Mouse (Mus musculus) heart, embryonic 14.5 days (tissue): ENCODE measurements at regions not wholly inside any gene's neighbourhood (a gene's known extent, or its start where the extent isn't known, plus 50 kb on each side); places are given as distances from the start of the nearest gene placed in this dataset.
"Not testable (repeated sequence)": the region's sequence is repeated elsewhere in the genome, so short reads cannot be mapped to it uniquely, and the experiment has no call there.

Experiments
- ATAC-seq: fragments of 200-750 bp; cut with Nextera tagmentation; 2 replicates; pipeline ENCODE4 v1.8.0; 2017; ENCODE audit warnings: low read depth, moderate TSS enrichment; ENCODE audit not compliant: insufficient number of reproducible peaks, insufficient read depth, low FRiP score
- H3K27ac ChIP-seq, 2 experiments: fragments of 200-500 bp in 1 of 2; fragments of 300-500 bp in 1 of 2; sonication (generic) in 1 of 2; replicated peaks in 1 of 2; 2 replicates each; pipeline ENCODE4 v1.5.1; 2012 to 2014; ENCODE audit warnings: low read depth in 2 of 2, low read length in 2 of 2, control low read depth in 1 of 2, mild to moderate bottlenecking in 1 of 2, mixed read lengths in 1 of 2; ENCODE audit not compliant: control insufficient read depth in 1 of 2, insufficient read depth in 1 of 2
- H3K27me3 ChIP-seq: fragments of 300-500 bp; sonication (generic); 2 replicates; pipeline ENCODE4 v1.6.1; 2014; ENCODE audit warnings: mild to moderate bottlenecking, low read length, control low read depth; ENCODE audit not compliant: control insufficient read depth, insufficient read depth
- H3K36me3 ChIP-seq: fragments of 300-500 bp; sonication (generic); 2 replicates; pipeline ENCODE4 v1.6.1; 2014; ENCODE audit warnings: mild to moderate bottlenecking, control low read depth, low read length, mixed read lengths; ENCODE audit not compliant: control insufficient read depth, insufficient read depth
- H3K4me1 ChIP-seq, 2 experiments: fragments of 200-500 bp in 1 of 2; fragments of 300-500 bp in 1 of 2; sonication (generic) in 1 of 2; 2 replicates each; pipeline ENCODE4 v1.6.1; 2012 to 2014; ENCODE audit warnings: low read length in 2 of 2, control low read depth in 1 of 2, mixed read lengths in 1 of 2; ENCODE audit not compliant: control insufficient read depth in 2 of 2, insufficient read depth in 2 of 2
- H3K4me2 ChIP-seq: fragments of 300-500 bp; sonication (generic); 2 replicates; pipeline ENCODE4 v1.6.1; 2014; ENCODE audit warnings: mild to moderate bottlenecking, low read length
- H3K4me3 ChIP-seq, 2 experiments: fragments of 200-500 bp in 1 of 2; fragments of 300-500 bp in 1 of 2; sonication (generic) in 1 of 2; 2 replicates each; pipeline ENCODE4 v1.5.1; 2012 to 2014; ENCODE audit warnings: low read length in 2 of 2, mild to moderate bottlenecking in 2 of 2, control low read depth in 1 of 2, low read depth in 1 of 2, moderate library complexity in 1 of 2; ENCODE audit not compliant: control insufficient read depth in 1 of 2, insufficient read depth in 1 of 2
- H3K9ac ChIP-seq: fragments of 300-500 bp; sonication (generic); 2 replicates; pipeline ENCODE4 v1.6.1; 2014; ENCODE audit warnings: mild to moderate bottlenecking, low read length
- H3K9me3 ChIP-seq: fragments of 300-500 bp; sonication (generic); 2 replicates; pipeline ENCODE4 v1.6.1; 2016; ENCODE audit warnings: low read length, control low read depth; ENCODE audit not compliant: control insufficient read depth
- WGBS: fragments of 180-500 bp; shearing (Covaris S2); extraction: QIAGEN DNeasy Blood & Tissue Kit; methylation state at CpG from one replicate; pipeline ENCODE4 v1.1.7; 2014; 5-methylcytosine and 5-hydroxymethylcytosine counted together

DNA sequence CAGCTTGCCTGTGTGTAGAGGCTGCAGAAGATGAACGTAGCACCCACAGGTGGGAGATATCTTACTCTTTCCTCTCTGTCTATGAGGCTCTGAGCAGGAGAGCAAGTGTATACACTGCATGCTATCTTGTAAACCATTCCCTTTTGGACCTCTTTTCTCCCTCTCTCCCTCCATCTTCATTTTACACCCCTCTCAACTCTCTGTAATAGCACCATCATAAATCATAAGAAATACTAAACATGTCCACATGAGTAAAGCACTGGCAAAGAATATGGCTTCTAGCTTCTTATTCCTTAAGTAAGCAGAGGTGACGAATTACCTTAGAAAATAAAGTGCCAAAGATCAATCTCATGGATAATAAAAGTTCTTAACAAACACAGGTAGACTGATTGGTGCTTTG lies 1724.3 kb upstream of the 5930422O12Rik start:
- H3K4me2 ChIP-seq = no peak overlapping the region
- no peaks in the 10 kb centered on the region for H3K27me3 ChIP-seq
- H3K27ac ChIP-seq = no peak overlapping the region
- no peaks in the 10 kb centered on the region for H3K36me3 ChIP-seq
- no peaks in the 10 kb centered on the region for H3K9me3 ChIP-seq
- no peak overlapping the region for H3K9ac ChIP-seq
- no peaks in the 10 kb centered on the region for H3K4me1 ChIP-seq
- H3K4me3 ChIP-seq = no peak overlapping the region
- ATAC-seq = no peak
- 74% methylated on average over 2 of the region's 2 CpGs for WGBS

DNA sequence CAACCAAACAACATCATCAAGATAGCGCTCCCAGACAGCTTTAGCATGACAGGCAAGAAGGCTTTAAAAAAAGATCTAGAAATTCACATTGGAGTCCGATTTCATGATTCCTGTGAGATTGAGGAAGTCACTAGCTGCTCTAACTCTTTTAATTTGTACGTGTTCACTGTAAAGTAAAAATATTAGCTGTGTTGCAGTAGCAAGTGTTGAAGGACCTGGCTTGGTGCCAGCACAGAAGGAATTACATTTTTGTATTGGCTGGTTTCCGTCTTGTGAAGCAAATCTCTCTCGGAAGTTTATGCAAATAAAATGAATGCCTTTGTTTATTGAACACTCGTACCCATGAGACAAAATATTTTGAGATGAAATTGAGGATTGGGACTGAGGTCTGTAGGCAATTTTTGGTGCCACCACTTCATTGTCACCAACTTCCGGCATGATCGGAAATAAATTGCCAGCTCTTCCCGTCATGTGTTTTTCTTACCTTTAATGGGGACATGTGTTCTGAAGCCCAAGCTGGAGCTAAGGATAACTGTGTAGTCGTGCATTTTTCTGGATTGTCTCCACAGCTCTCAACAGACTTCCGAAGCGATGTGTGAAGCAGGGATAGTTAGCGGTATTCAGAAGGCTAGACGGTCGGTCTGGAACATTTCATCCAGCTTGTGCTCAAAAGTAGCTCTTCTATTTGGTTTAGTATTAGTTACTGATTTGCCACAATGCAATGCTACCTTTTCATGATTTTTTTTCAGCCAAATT lies 1715.0 kb upstream of the 5930422O12Rik start:
- H3K27ac ChIP-seq = no peak overlapping the region
- no peaks in the 10 kb centered on the region for H3K36me3 ChIP-seq
- H3K27me3 ChIP-seq = no peaks in the 10 kb centered on the region
- no peaks in the 10 kb centered on the region for H3K9me3 ChIP-seq
- WGBS = 76% methylated on average over 15 of the region's 15 CpGs
- no peak for ATAC-seq
- no peak overlapping the region for H3K9ac ChIP-seq
- no peak overlapping the region for H3K4me2 ChIP-seq
- no peak overlapping the region for H3K4me3 ChIP-seq
- no peaks in the 10 kb centered on the region for H3K4me1 ChIP-seq

DNA sequence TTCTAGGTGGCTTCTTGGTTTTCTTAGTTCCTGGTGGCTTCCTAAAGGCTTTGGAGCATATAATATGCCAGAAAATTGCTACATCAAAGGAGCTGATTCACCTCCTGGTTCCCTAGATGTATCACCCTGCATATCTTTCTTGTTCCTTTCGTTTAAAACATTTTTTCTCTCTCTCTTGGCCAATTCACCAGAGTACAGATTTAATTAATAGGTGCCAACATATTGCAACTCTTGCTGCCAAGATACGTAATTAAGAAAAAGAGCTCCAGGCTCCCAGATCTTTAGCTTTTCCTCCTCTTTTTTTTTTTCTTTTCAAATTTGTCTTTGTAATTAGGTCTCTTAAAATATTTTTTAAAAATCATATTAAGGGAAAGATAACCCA lies 1714.4 kb upstream of the 5930422O12Rik start:
- 76% methylated on average over 2 of the region's 2 CpGs for WGBS
- no peaks in the 10 kb centered on the region for H3K9me3 ChIP-seq
- H3K4me2 ChIP-seq = no peak overlapping the region

DNA sequence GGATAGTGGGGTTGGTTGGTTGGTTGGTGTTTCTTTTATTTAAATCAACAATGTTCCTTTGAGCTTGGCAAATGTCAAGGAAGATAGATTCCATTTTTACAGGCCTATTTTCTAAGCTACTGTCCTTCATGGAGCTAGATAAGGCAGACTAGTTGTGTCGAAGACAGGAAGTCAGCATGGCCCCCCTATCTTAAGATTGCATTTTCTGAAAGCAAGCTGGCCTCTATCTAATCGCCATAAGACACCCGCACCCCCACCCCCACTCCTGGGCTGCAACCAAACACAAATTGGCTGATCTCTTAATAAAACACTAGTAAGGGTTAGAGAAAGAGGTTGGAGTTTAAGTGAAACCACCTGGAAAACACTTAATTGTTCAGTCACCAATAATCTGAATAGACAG lies 1708.5 kb upstream of the 5930422O12Rik start:
- Histone ChIP-seq H3K27me3 (no peaks in the 10 kb centered on the region), H3K4me2 (no peak overlapping the region), H3K27ac (no peak overlapping the region), H3K4me3 (no peak overlapping the region), H3K36me3 (no peaks in the 10 kb centered on the region), H3K4me1 (no peaks in the 10 kb centered on the region; a peak in 1 of 4 replicates), H3K9ac (no peak overlapping the region), H3K9me3 (no peaks in the 10 kb centered on the region)
- WGBS = 12% methylated on average over 3 of the region's 3 CpGs
- no peak for ATAC-seq

More for the DNA sequence above, 1714.4 kb upstream of the 5930422O12Rik start:
- no peak overlapping the region for H3K9ac ChIP-seq
- H3K36me3 ChIP-seq = no peaks in the 10 kb centered on the region
- no peak overlapping the region for H3K27ac ChIP-seq
- no peaks in the 10 kb centered on the region for H3K27me3 ChIP-seq
- no peak overlapping the region for H3K4me3 ChIP-seq
- ATAC-seq = no peak
- no peaks in the 10 kb centered on the region for H3K4me1 ChIP-seq

DNA sequence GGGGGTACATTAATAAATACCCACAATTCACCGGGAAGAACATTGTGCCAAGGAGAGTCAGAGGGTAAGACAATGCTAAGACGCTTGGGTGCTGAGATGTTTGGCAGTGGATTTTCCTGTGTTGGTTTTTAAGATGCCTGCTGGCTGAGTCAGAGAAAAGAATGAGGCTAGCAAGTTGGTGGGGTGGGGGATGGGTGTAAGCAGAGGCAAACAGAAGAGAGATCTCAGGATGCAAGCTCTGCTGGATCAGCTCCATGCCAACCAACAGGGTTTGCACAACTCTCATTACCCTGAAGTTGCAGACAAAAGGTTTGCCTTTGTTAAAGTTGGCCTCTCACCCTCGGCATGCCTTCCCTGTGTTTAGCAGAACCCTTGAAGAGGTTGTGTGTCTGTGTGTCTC lies 1707.9 kb upstream of the 5930422O12Rik start:
- H3K9ac ChIP-seq = no peak overlapping the region
- H3K27ac ChIP-seq = no peak overlapping the region
- no peak overlapping the region for H3K4me2 ChIP-seq
- 35% methylated on average over 3 of the region's 3 CpGs for WGBS
- no peak for ATAC-seq
- no peaks in the 10 kb centered on the region; a peak in 1 of 4 replicates for H3K4me1 ChIP-seq
- no peaks in the 10 kb centered on the region for H3K27me3 ChIP-seq
- H3K4me3 ChIP-seq = no peak overlapping the region
- no peaks in the 10 kb centered on the region for H3K36me3 ChIP-seq
- H3K9me3 ChIP-seq = no peaks in the 10 kb centered on the region

DNA sequence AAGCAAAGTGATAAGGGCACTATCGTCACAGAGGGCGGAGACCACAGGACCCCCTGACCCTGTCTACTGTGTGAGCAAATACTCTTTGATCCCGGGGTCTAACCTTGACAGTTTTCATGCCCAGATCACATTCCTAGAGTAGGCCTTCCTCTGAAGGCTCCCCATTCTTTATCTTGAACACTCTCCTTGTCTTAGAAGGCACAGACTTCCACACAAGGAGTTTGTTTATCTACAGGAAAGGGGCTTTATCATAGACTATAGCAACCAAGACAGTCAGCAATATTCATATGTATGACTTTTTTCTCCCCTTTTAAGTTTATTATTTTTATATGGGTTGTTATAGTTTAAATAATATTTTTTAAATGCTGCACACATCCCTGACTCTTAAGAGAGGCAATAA lies 1703.1 kb upstream of the 5930422O12Rik start:
- H3K36me3 ChIP-seq = no peaks in the 10 kb centered on the region
- no peaks in the 10 kb centered on the region for H3K27me3 ChIP-seq
- no peak overlapping the region for H3K9ac ChIP-seq
- H3K9me3 ChIP-seq = no peaks in the 10 kb centered on the region
- no peak overlapping the region for H3K4me3 ChIP-seq
- no peak overlapping the region for H3K27ac ChIP-seq
- H3K4me1 ChIP-seq = no peaks in the 10 kb centered on the region; a peak in 1 of 4 replicates
- WGBS = 25% methylated on average over 3 of the region's 3 CpGs
- H3K4me2 ChIP-seq = no peak overlapping the region
- ATAC-seq = no peak

DNA sequence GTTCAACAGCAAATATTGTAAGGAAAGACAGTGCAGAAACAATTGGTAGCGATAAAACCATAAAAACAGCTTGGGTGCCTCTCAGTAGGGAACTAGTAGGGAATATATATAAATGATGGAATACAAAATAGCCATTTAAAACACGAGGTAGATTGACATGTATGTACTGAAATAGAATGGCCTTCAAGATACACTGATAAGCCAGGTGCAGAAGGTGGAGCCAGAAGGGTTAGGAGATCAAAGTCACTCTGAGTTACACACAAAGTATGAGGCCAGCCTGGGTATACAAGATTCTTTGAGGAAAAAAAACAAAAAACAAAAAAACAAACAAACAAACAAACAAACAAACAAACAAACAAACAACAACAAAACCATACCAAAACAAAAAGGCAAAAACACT lies 1692.9 kb upstream of the 5930422O12Rik start:
- H3K27me3 ChIP-seq = no peaks in the 10 kb centered on the region
- no peak overlapping the region for H3K9ac ChIP-seq
- no peaks in the 10 kb centered on the region for H3K36me3 ChIP-seq
- H3K9me3 ChIP-seq = no peaks in the 10 kb centered on the region
- no peaks in the 10 kb centered on the region for H3K4me1 ChIP-seq
- WGBS = 64% methylated on average over 2 of the region's 2 CpGs
- H3K4me3 ChIP-seq = no peak overlapping the region
- H3K4me2 ChIP-seq = no peak overlapping the region
- ATAC-seq = no peak
- H3K27ac ChIP-seq = no peak overlapping the region

DNA sequence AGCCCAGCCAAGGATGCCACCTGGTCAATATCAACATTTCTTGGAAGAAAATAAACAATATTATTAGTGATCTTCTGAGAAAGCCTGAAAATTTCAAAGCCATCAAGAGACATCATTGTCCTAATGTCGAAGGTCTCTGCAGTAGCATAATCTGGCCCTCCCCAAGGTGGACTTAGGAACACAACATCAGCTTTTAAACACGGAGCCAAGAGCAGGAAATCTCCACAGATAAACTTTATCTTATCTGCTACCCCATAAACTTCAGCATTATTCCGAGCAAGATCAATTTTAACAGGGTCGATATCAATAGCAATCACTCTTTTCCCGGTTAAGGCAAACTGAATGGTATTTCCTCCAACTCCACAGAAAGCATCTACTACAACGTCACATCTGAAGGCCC lies 1691.2 kb upstream of the 5930422O12Rik start:
- 60% methylated on average over 6 of the region's 6 CpGs for WGBS
- not testable (repeated sequence) for H3K27ac ChIP-seq, H3K4me2 ChIP-seq, H3K36me3 ChIP-seq, H3K4me1 ChIP-seq, H3K9ac ChIP-seq, ATAC-seq, H3K9me3 ChIP-seq, H3K27me3 ChIP-seq, H3K4me3 ChIP-seq
